Mouse (Mus musculus) CH12.LX (cell line): ENCODE data around the gene Adprh. TPM values are rescaled to one million over a fixed set of nuclear protein-coding genes. Genes with fewer than 3 reads are reported as not detected.

Experiments
- DNase-seq: peaks from one replicate; pipeline ENCODE4 v3.0.0-alpha.2; 2013; ENCODE audit errors: extremely low read depth
- H3K27ac ChIP-seq: 2 replicates; pipeline ENCODE4 v1.5.1; 2012; ENCODE audit warnings: low read depth, mild to moderate bottlenecking, control low read depth, moderate library complexity; ENCODE audit not compliant: insufficient read depth
- H3K27me3 ChIP-seq: replicated peaks from 2 replicates; pipeline ENCODE3; 2012; ENCODE audit warnings: inconsistent platforms
- H3K36me3 ChIP-seq, 2 experiments: replicated peaks in 1 of 2; 2 replicates each; pipeline versions ENCODE3 to v1.6.1; 2012; ENCODE audit warnings: inconsistent platforms in 1 of 2, low read length in 1 of 2, mild to moderate bottlenecking in 1 of 2, mixed read lengths in 1 of 2, moderate library complexity in 1 of 2; ENCODE audit not compliant: control insufficient read depth in 1 of 2, insufficient read depth in 1 of 2
- H3K4me1 ChIP-seq, 2 experiments: 2 replicates each; pipeline ENCODE4 v1.6.1; 2012; ENCODE audit warnings: inconsistent platforms in 1 of 2, moderate library complexity in 1 of 2; ENCODE audit not compliant: insufficient read depth in 2 of 2, control insufficient read depth in 1 of 2
- H3K4me2 ChIP-seq: 2 replicates; pipeline ENCODE4 v1.6.1; 2012; ENCODE audit warnings: low read depth, mild to moderate bottlenecking, control low read depth; ENCODE audit not compliant: poor library complexity, insufficient read depth, severe bottlenecking
- H3K4me3 ChIP-seq, 3 experiments: fragments of 150-350 bp in 1 of 3; sonication (generic) in 1 of 3; replicated peaks in 1 of 3; 2 replicates each; pipeline versions ENCODE3 to v1.5.1; 2011 to 2012; ENCODE audit warnings: low read depth in 2 of 3, low read length in 2 of 3, mild to moderate bottlenecking in 2 of 3, moderate library complexity in 2 of 3, control low read depth in 1 of 3, improper control_type of control experiment in 1 of 3, inconsistent platforms in 1 of 3, mixed read lengths in 1 of 3; ENCODE audit not compliant: poor library complexity in 1 of 3
- H3K79me2 ChIP-seq: replicated peaks from 2 replicates; pipeline ENCODE4 v1.6.1; 2012; ENCODE audit warnings: mild to moderate bottlenecking, moderate library complexity; ENCODE audit not compliant: control insufficient read depth, poor library complexity, insufficient read depth, severe bottlenecking; ENCODE audit errors: extremely low read depth
- H3K9ac ChIP-seq: 2 replicates; pipeline ENCODE4 v1.6.1; 2012; ENCODE audit warnings: low read depth, mild to moderate bottlenecking, control low read depth, moderate library complexity; ENCODE audit not compliant: insufficient read depth
- H3K9me3 ChIP-seq: replicated peaks from 2 replicates; pipeline ENCODE3; 2012; ENCODE audit warnings: low read length, inconsistent platforms, mixed read lengths
- CHD1 ChIP-seq: IDR thresholded peaks from 2 replicates; pipeline ENCODE4 v1.6.1; 2012; ENCODE audit warnings: low read depth, low read length, improper control_type of control experiment, inconsistent platforms
- EP300 ChIP-seq: IDR thresholded peaks from 2 replicates; pipeline ENCODE4 v1.6.1; 2011; ENCODE audit warnings: low read length, improper control_type of control experiment
- IRF4 ChIP-seq: IDR thresholded peaks from 2 replicates; pipeline ENCODE4 v1.6.1; 2014; ENCODE audit warnings: low read depth, mild to moderate bottlenecking, inconsistent platforms, low read length, improper control_type of control experiment
- JUND ChIP-seq: conservative IDR thresholded peaks from 2 replicates; pipeline ENCODE4 v1.6.1; 2011; ENCODE audit warnings: low read depth, low read length, improper control_type of control experiment
- KAT2A ChIP-seq: IDR thresholded peaks from 2 replicates; pipeline ENCODE4 v1.6.1; 2012; ENCODE audit warnings: low read length, improper control_type of control experiment, inconsistent platforms; ENCODE audit not compliant: insufficient replicate concordance
- MAFK ChIP-seq: IDR thresholded peaks from 2 replicates; pipeline ENCODE4 v1.6.1; 2011; ENCODE audit warnings: low read length, improper control_type of control experiment; ENCODE audit not compliant: insufficient replicate concordance
- MAX ChIP-seq: IDR thresholded peaks from 2 replicates; pipeline ENCODE4 v1.6.1; 2011; ENCODE audit warnings: low read length, improper control_type of control experiment
- MYC ChIP-seq: IDR thresholded peaks from 2 replicates; pipeline ENCODE4 v1.6.1; 2011; ENCODE audit warnings: low read depth, mild to moderate bottlenecking, improper control_type of control experiment, low read length
- NRF1 ChIP-seq: IDR thresholded peaks from 2 replicates; pipeline ENCODE4 v1.6.1; 2014; ENCODE audit warnings: low read depth, mild to moderate bottlenecking, inconsistent platforms, low read length, improper control_type of control experiment, moderate library complexity
- PAX5 ChIP-seq: IDR thresholded peaks from 2 replicates; pipeline ENCODE4 v1.6.1; 2012; ENCODE audit warnings: low read length, inconsistent platforms, mixed read lengths
- POLR2A ChIP-seq: IDR thresholded peaks from 2 replicates; pipeline ENCODE4 v1.6.1; 2011; ENCODE audit warnings: low read depth, mild to moderate bottlenecking, improper control_type of control experiment, low read length
- RCOR1 ChIP-seq: conservative IDR thresholded peaks from 2 replicates; pipeline ENCODE4 v1.6.1; 2012; ENCODE audit warnings: low read depth, mild to moderate bottlenecking, inconsistent platforms, low read length, improper control_type of control experiment
- SIN3A ChIP-seq: IDR thresholded peaks from 2 replicates; pipeline ENCODE4 v1.6.1; 2012; ENCODE audit warnings: low read length, improper control_type of control experiment, inconsistent platforms
- SMC3 ChIP-seq: IDR thresholded peaks from 2 replicates; pipeline ENCODE4 v1.6.1; 2011; ENCODE audit warnings: low read depth, low read length, improper control_type of control experiment
- UBTF ChIP-seq: IDR thresholded peaks from 2 replicates; pipeline ENCODE4 v1.6.1; 2012; ENCODE audit warnings: low read depth, mild to moderate bottlenecking, inconsistent platforms, low read length, improper control_type of control experiment, moderate library complexity
- USF2 ChIP-seq: conservative IDR thresholded peaks from 2 replicates; pipeline ENCODE4 v1.6.1; 2011; ENCODE audit warnings: low read depth, low read length, improper control_type of control experiment
- ZKSCAN1 ChIP-seq: IDR thresholded peaks from 2 replicates; pipeline ENCODE4 v1.6.1; 2012; ENCODE audit warnings: low read depth, inconsistent platforms, low read length, improper control_type of control experiment, borderline replicate concordance
- ZMIZ1 ChIP-seq: IDR thresholded peaks from 2 replicates; pipeline ENCODE4 v1.6.1; 2012; ENCODE audit warnings: low read depth, mild to moderate bottlenecking, inconsistent platforms, low read length, improper control_type of control experiment
- dilution Hi-C: fragments of 300-500 bp; cut with MboI; formaldehyde crosslinking; loops from 2 replicates; pipeline ENCODE4 v1.14.3; 2020; ENCODE audit warnings: low sequenced_read_pairs; ENCODE audit not compliant: extremely low pct_unique_long_range_greater_than_20kb, extremely low pct_ligation_motif_present
- in situ Hi-C: fragments of 300-500 bp; cut with MboI; formaldehyde crosslinking; loops from 3 replicates; pipeline ENCODE4 v1.14.3; 2019; ENCODE audit warnings: low sequenced_read_pairs, low pct_ligation_motif_present, low pct_unique_long_range_greater_than_20kb, mixed read lengths
- polyA plus RNA-seq: library from polyadenylated mRNA; unstranded; fragments of >175 nt; gene quantifications from 2 replicates; pipeline ENCODE4 v1.2.1, GENCODE M21; 2012; ENCODE audit warnings: low read depth; ENCODE audit not compliant: insufficient read length
- total RNA-seq, 2 experiments: library from RNA; depleted of rRNA; stranded (reverse); fragments of 300-350 nt in 1 of 2; fragments of >200 nt in 1 of 2; gene quantifications; 2 replicates each; pipeline ENCODE4 v1.2.3; 2012 to 2014

The Adprh gene
- total and polyA plus RNA-seq, 3 experiments: 45.3 to 82.9 (median 67.7) TPM

- Histone ChIP-seq H3K27me3 (no peaks in the 10 kb centered on the region), H3K4me3 (no peak overlapping the region), H3K36me3 (peaks cover 45 to 61% of the 10 kb centered on the region in 2 experiments)
These were observed 8.6 kb downstream of the Adprh start for GRCm38 (mm10) chr16:38443721-38444464.

DNA sequence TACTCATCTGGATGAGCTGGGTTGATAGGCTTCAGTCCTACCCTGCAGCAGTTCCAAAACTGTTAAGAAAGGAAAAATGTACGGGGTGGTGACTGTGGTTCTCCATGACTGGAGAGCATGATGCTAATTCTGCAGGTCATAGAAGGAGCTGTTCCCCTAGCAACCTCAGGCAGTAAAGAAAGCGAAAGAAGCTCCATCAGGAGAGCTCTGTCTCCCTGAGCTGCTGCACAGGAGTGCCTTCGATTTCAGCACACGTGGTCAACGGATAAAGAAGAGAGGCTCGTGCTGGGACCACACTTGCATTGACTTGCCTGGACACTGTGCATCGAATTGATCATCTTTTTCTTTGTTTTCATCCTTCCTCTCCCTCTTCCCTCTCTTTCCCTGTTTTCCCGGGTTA lies 10.3 kb downstream of the Adprh start:
- in situ Hi-C loops (no loop called here), dilution Hi-C loops (no loop called here)
- TF ChIP-seq SIN3A: no peak
- no peak for TF ChIP-seq RCOR1
- no peak for TF ChIP-seq KAT2A
- TF ChIP-seq SMC3: no peak
- no peak for TF ChIP-seq MAX
- no peak for TF ChIP-seq ZMIZ1
- Histone ChIP-seq H3K9ac (no peak overlapping the region), H3K4me1 (peaks cover 17 to 49% of the 10 kb centered on the region in 2 experiments), H3K79me2 (no peaks in the 10 kb centered on the region), H3K36me3 (peaks cover 28 to 44% of the 10 kb centered on the region in 2 experiments), H3K9me3 (peaks cover 12% of the 10 kb centered on the region), H3K4me3 (no peak overlapping the region), H3K27ac (no peak overlapping the region), H3K27me3 (no peaks in the 10 kb centered on the region), H3K4me2 (no peak overlapping the region)
- DNase-seq: no peak

More at GRCm38 (mm10) chr16:38443721-38444464, 8.6 kb downstream of the Adprh start:
- 0 out of 2 replicates have a peak, but pooled peaks cover 5% of the 10 kb centered on the region for H3K79me2 ChIP-seq
- no peak overlapping the region for H3K9ac ChIP-seq
- no peak for TF ChIP-seq POLR2A
- TF ChIP-seq SIN3A: no peak
- TF ChIP-seq NRF1: no peak
- no peak for TF ChIP-seq MYC
- TF ChIP-seq CHD1: no peak
- no peak for TF ChIP-seq USF2
- TF ChIP-seq SMC3: no peak
- no peak for TF ChIP-seq ZKSCAN1
- TF ChIP-seq ZMIZ1: no peak
- no peak for TF ChIP-seq EP300
- no peak for TF ChIP-seq RCOR1
- no peak for TF ChIP-seq JUND
- no peak for TF ChIP-seq PAX5
- TF ChIP-seq UBTF: no peak
- TF ChIP-seq IRF4: no peak
- no peak for TF ChIP-seq MAFK
- in situ Hi-C loops: no loop called here
- H3K9me3 ChIP-seq: peaks cover 14% of the 10 kb centered on the region
- H3K27ac ChIP-seq: no peak overlapping the region
- peaks cover 15 to 57% of the 10 kb centered on the region in 2 experiments for H3K4me1 ChIP-seq
- dilution Hi-C loops: no loop called here
- H3K4me2 ChIP-seq: no peak overlapping the region
- no peak for DNase-seq
